Mouse (Mus musculus): ENCODE measurements around the gene Rab17. TPM values are rescaled to one million over a fixed set of nuclear protein-coding genes. Genes with fewer than 3 reads are reported as not detected.

The Rab17 gene
- polyA plus RNA-seq, 1 experiment from 2014 or later: 0.36 TPM

DNA sequence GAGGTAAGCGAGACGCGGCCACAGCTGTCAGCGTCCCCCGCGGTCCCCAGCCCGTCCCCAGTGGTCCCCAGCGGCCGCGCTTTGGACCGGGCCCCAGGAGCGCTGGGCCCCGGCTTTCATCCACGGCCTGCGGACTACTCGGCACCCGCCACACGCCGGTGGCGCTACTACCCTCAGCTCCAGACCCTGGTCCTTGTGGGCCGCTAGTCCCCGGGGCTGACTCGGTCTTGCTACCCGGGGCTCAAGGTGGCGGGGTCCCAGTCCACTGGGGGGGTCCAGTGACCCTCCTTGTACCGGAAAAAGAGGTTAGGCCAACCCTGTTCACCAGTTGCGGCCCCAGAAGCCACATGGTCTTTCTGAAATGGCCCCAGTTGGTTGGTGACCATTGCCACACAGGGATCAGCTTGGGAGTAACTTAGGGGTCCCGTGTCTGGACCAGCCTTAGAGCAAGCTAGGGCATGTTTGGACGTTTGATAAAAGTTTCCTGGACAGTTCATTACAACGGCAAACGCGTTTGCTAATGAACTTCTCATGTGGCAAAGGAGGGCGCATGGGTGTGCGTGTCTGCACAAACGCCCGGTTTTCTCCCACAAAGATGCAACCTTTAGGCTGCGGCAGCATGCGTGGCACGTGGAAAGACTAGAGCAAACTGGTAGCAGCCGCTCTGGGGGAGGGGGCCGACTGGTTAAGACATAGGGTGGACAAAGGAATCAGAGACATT, 29.6 kb upstream of the Rab17 start:
- ATAC-seq: peak; percentile 79
- Histone ChIP-seq H3K9ac (ENCODE audit: low read depth, low read length) (peak overlapping the region; percentile 77), H3K36me3 (ENCODE audit: control insufficient read depth, insufficient read depth, low read length) (no peaks in the 10 kb centered on the region), H3K4me1 (ENCODE audit: control insufficient read depth, insufficient read depth, low read depth, low read length) (peaks cover 13% of the 10 kb centered on the region), H3K4me3 (ENCODE audit: low read length) (peak overlapping the region; percentile 91), H3K27me3 (replicated peaks; ENCODE audit: control insufficient read depth, insufficient read depth, low read length) (0 out of 2 replicates have a peak, but pooled peaks cover 2% of the 10 kb centered on the region), H3K27ac (ENCODE audit: low read depth, low read length) (peak overlapping the region; percentile 48), H3K4me2 (ENCODE audit: low read length) (peak overlapping the region; percentile 96), H3K9me3 (ENCODE audit: control insufficient read depth, low read length) (no peaks in the 10 kb centered on the region)
- 1% methylated on average over 40 of the region's 41 CpGs for WGBS

GRCm38 (mm10) chr1:90998268-90998890, 28.9 kb upstream of the Rab17 start, which contains the start of gene Lrrfip1:
TSS of gene Lrrfip1 (plus strand) at chr1:90998737.
- Histone ChIP-seq H3K27ac (ENCODE audit: low read depth, low read length) (peak within 1 kb of the TSS; percentile 48), H3K36me3 (ENCODE audit: control insufficient read depth, insufficient read depth, low read length) (no peaks in the 10 kb centered on the region), H3K9ac (ENCODE audit: low read depth, low read length) (peak within 1 kb of the TSS; percentile 77), H3K4me2 (ENCODE audit: low read length) (peak within 1 kb of the TSS; percentile 96), H3K9me3 (ENCODE audit: control insufficient read depth, low read length) (no peaks in the 10 kb centered on the region), H3K4me1 (ENCODE audit: control insufficient read depth, insufficient read depth, low read depth, low read length) (peaks cover 13% of the 10 kb centered on the region), H3K4me3 (ENCODE audit: low read length) (peak within 1 kb of the TSS; percentile 91), H3K27me3 (replicated peaks; ENCODE audit: control insufficient read depth, insufficient read depth, low read length) (0 out of 2 replicates have a peak, but pooled peaks cover 2% of the 10 kb centered on the region)
- peak; percentile 90 for ATAC-seq
- WGBS: 2% methylated on average over 45 of the region's 59 CpGs

DNA sequence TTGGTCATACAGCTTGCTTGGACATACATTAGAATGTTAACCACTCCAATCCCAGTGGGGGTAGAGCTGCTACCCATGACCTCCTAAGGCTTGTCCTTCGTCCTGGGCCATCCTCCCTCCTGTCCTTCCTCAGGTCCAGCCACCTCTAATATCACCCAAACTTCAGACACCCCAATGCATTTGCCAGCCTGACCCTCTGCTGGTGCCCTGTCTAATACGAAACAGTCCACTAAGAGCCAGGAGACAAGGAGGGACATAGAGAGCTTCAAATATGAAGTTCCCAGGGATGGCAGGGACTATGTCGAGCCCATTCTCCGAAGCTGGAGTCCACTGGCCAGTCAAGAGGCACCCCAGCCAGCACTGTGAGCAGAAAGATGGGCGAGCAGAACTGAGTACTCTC, 28.2 kb upstream of the Rab17 start:
- Histone ChIP-seq H3K4me1 (ENCODE audit: control insufficient read depth, insufficient read depth, low read depth, low read length) (peaks cover 13% of the 10 kb centered on the region), H3K27ac (ENCODE audit: low read depth, low read length) (no peak overlapping the region), H3K9me3 (ENCODE audit: control insufficient read depth, low read length) (no peaks in the 10 kb centered on the region), H3K4me3 (ENCODE audit: low read length) (no peak overlapping the region; the same call in 1 of the 2 replicates), H3K36me3 (ENCODE audit: control insufficient read depth, insufficient read depth, low read length) (no peaks in the 10 kb centered on the region), H3K4me2 (ENCODE audit: low read length) (no peak overlapping the region; the same call in 1 of the 2 replicates), H3K9ac (ENCODE audit: low read depth, low read length) (peak overlapping the region; percentile 77), H3K27me3 (replicated peaks; ENCODE audit: control insufficient read depth, insufficient read depth, low read length) (0 out of 2 replicates have a peak, but pooled peaks cover 2% of the 10 kb centered on the region)
- no peak for ATAC-seq
- 93% methylated on average over 5 of the region's 5 CpGs for WGBS

DNA sequence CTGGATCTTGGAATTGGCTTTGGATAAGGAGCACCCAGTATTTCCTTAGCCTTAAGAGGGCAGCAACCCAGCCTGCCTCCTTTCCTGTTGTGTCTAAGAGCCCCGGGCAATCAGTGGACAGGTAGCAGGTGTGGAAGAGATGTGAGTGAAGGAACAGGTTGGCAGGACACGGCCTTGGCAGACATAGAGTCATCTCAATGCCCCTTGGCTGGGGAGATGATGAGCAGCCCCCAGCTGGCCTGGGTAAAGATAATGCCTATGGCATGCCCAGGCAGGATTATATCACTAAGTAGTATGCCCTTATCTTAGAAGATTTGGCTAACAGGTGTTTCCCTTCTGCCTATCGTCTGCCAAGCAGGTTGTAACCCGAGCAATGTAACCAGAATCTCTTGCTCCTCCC, 27.7 kb upstream of the Rab17 start:
- Histone ChIP-seq H3K9me3 (ENCODE audit: control insufficient read depth, low read length) (no peaks in the 10 kb centered on the region), H3K9ac (ENCODE audit: low read depth, low read length) (no peak overlapping the region), H3K4me2 (ENCODE audit: low read length) (no peak overlapping the region), H3K27me3 (replicated peaks; ENCODE audit: control insufficient read depth, insufficient read depth, low read length) (0 out of 2 replicates have a peak, but pooled peaks cover 2% of the 10 kb centered on the region), H3K27ac (ENCODE audit: low read depth, low read length) (no peak overlapping the region), H3K36me3 (ENCODE audit: control insufficient read depth, insufficient read depth, low read length) (no peaks in the 10 kb centered on the region), H3K4me1 (ENCODE audit: control insufficient read depth, insufficient read depth, low read depth, low read length) (peaks cover 13% of the 10 kb centered on the region), H3K4me3 (ENCODE audit: low read length) (no peak overlapping the region)
- ATAC-seq: no peak
- WGBS: 82% methylated on average over 4 of the region's 4 CpGs

DNA sequence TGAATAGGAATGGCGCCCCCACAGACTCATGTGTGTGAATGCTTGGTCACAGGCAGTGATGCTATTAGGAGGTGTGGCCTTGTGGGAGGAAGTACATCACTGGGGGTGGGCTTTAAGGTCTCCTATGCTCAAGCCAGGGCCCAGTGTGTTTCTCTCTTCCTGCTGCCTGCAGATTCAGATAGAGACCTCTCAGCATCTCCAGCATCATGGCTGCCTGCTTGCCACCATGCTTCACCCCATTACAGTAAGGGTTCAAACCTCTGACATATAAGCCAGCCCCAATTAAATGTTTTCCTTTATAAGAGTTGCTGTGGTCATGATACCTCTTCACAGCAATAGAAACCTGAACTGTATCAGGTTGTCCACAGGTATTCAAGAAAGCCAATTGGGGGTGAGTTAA, 26.5 kb upstream of the Rab17 start:
- no peak overlapping the region for H3K4me3 ChIP-seq (ENCODE audit: low read length)
- no peak for ATAC-seq
- H3K9ac ChIP-seq (ENCODE audit: low read depth, low read length): no peak overlapping the region
- 0 out of 2 replicates have a peak, but pooled peaks cover 2% of the 10 kb centered on the region for H3K27me3 ChIP-seq (replicated peaks; ENCODE audit: control insufficient read depth, insufficient read depth, low read length)
- H3K27ac ChIP-seq (ENCODE audit: low read depth, low read length): no peak overlapping the region
- peaks cover 13% of the 10 kb centered on the region for H3K4me1 ChIP-seq (ENCODE audit: control insufficient read depth, insufficient read depth, low read depth, low read length)
- 93% methylated on average over 1 of the region's 1 CpGs for WGBS
- no peak overlapping the region for H3K4me2 ChIP-seq (ENCODE audit: low read length)
- H3K36me3 ChIP-seq (ENCODE audit: control insufficient read depth, insufficient read depth, low read length): no peaks in the 10 kb centered on the region
- H3K9me3 ChIP-seq (ENCODE audit: control insufficient read depth, low read length): no peaks in the 10 kb centered on the region

GRCm38 (mm10) chr1:90981346-90981745, 11.9 kb upstream of the Rab17 start:
- H3K9ac ChIP-seq (ENCODE audit: low read depth, low read length): no peak overlapping the region
- WGBS: 71% methylated on average over 3 of the region's 3 CpGs
- no peak overlapping the region for H3K4me3 ChIP-seq (ENCODE audit: low read length)
- H3K27ac ChIP-seq (ENCODE audit: low read depth, low read length): no peak overlapping the region
- H3K36me3 ChIP-seq (ENCODE audit: control insufficient read depth, insufficient read depth, low read length): no peaks in the 10 kb centered on the region
- no peak for ATAC-seq
- no peaks in the 10 kb centered on the region for H3K9me3 ChIP-seq (ENCODE audit: control insufficient read depth, low read length)
- H3K4me2 ChIP-seq (ENCODE audit: low read length): no peak overlapping the region
- no peaks in the 10 kb centered on the region for H3K27me3 ChIP-seq (replicated peaks; ENCODE audit: control insufficient read depth, insufficient read depth, low read length)
- H3K4me1 ChIP-seq (ENCODE audit: control insufficient read depth, insufficient read depth, low read depth, low read length): no peaks in the 10 kb centered on the region

GRCm38 (mm10) chr1:90980638-90981330, 11.3 kb upstream of the Rab17 start:
- ATAC-seq: no peak
- Histone ChIP-seq H3K4me1 (ENCODE audit: control insufficient read depth, insufficient read depth, low read depth, low read length) (no peaks in the 10 kb centered on the region), H3K9ac (ENCODE audit: low read depth, low read length) (no peak overlapping the region), H3K4me3 (ENCODE audit: low read length) (no peak overlapping the region), H3K4me2 (ENCODE audit: low read length) (no peak overlapping the region), H3K27ac (ENCODE audit: low read depth, low read length) (no peak overlapping the region), H3K27me3 (replicated peaks; ENCODE audit: control insufficient read depth, insufficient read depth, low read length) (no peaks in the 10 kb centered on the region), H3K36me3 (ENCODE audit: control insufficient read depth, insufficient read depth, low read length) (no peaks in the 10 kb centered on the region), H3K9me3 (ENCODE audit: control insufficient read depth, low read length) (no peaks in the 10 kb centered on the region)
- 81% methylated on average over 10 of the region's 10 CpGs for WGBS

DNA sequence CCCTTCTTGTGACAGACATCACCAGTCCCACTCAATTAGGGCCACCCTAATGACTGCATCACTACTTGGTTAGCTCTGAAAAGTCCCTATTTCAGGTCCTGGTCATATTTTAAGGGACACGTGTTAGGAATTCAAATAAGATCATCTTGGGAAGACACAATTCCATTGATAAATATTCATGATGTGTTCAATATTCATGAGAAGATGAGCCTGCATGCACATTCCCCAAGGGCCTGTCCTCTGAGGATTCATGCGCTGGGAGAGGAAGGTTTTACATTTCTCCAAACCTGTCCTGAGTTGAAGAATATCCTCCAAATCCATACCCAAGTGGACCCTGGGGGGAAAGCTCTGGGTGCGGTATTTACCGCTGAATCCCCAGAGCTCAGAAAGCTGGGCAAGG, 6.5 kb upstream of the Rab17 start:
- Histone ChIP-seq H3K9me3 (ENCODE audit: control insufficient read depth, low read length) (no peaks in the 10 kb centered on the region), H3K27me3 (replicated peaks; ENCODE audit: control insufficient read depth, insufficient read depth, low read length) (no peaks in the 10 kb centered on the region), H3K4me3 (ENCODE audit: low read length) (no peak overlapping the region), H3K27ac (ENCODE audit: low read depth, low read length) (no peak overlapping the region), H3K4me2 (ENCODE audit: low read length) (no peak overlapping the region), H3K9ac (ENCODE audit: low read depth, low read length) (no peak overlapping the region), H3K4me1 (ENCODE audit: control insufficient read depth, insufficient read depth, low read depth, low read length) (peaks cover 30% of the 10 kb centered on the region), H3K36me3 (ENCODE audit: control insufficient read depth, insufficient read depth, low read length) (no peaks in the 10 kb centered on the region)
- 48% methylated on average over 4 of the region's 4 CpGs for WGBS
- ATAC-seq: no peak
